Mouse (Mus musculus): ENCODE data around the gene Gm49395.
A peak's percentile ranks its signal among the peaks of the same experiment; 100 is the strongest.

Gene Gm49395

DNA sequence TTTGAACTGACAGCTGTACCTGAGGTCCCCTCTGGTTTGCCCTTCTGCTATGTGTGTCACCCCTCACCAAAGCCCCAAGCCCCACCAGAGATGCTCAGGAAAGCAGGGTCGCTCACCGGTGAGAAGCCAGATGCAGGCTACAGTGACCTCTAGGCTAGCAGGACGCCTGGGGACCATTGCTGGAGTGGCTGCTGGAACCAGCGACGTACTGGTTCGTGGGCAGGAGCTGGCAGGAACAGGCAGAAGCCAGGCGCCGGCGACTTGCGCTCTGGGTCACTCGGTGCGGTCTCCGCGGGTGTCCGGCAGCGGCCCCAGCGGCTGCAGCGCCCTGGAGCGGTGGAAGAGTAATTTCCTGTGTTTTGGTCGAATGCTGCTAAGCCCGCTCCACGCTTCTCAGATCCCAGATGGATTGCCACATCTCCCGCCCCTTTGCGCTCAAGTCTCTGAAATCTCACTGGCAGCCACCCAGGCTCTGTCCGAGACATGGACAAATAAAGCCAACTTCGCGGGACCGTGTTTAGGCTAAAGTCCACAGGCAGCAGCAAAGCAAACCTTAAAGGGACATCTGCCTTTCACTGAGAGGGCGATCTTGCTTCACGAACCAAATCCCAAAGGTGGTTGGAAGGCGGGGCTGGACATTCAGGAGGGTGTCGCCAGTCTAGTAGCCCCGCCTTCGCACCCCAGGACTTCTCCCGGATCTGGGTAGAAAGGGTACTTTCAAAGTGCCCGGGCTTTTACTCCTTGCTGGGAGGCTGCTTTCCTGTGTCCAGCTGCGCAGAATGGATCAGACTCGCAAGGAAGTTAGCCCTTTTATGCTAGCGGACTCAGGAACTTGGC, at the start of gene Gm49395, which contains the start of gene Itga1:
Gene Gm49395 (minus strand): TSS at position 567 of the 837 bp plus-strand sequence.
Gene Itga1 (minus strand): TSS at position 610 of the 837 bp plus-strand sequence.
- DNase-seq (ENCODE audit: low spot score) = peak; percentile 47

DNA sequence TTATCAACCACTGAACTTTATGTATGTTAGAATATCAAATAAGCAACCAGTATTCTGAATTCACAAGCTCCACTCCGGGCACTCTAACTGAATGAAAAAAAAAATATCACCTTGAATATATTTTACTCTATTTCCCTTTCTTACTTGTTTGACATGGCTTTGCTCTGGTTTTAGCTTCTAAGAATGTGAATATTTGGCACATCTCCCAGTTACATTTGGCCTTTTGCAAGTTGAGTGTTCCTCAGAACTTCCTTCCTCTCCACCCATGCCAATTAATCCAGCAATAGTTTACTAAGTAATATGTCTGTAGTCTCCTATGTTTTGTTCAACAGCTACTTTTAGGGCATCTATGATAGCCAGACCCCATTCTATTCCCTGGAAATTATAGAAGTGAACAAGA, 48.9 kb upstream of the Gm49395 start:
- no peak for DNase-seq (ENCODE audit: low spot score)

DNA sequence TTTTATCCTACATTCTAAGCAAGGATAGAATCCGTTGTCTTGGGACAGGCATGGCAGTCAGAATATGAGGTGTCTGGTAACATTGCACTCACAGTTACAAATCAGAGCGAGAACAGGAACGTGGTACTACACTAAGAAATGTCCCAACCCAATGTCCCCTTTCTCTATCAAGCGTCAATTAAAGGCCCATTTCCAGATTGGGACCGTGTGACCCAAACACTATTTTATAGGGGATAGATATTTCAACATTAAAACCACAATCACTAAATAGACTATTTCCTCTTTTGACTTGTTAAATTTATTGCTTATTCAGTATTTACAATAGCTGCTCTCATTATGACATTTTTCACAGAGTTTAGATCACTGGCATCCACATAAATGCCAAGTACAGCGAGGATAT, 48.1 kb upstream of the Gm49395 start:
- DNase-seq (ENCODE audit: low spot score) = no peak

DNA sequence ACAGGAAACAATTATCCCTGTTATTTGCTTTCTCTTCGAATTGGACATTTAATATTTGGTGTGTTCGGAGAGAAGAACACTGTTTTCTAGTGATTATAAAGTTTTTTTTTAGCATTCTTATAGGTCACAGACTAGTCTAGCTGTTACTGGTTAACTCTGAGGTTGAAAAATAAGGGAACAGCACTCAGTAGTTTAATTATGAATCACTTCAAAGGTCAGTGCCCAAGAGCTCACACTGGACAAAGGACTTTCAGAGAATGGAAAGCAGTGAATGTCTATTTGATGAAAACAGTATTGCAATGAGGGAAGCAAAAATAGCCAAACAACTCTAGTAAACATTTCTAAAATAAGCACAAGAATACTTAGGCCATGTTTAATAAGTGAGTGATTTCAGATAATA, 41.9 kb upstream of the Gm49395 start:
- DNase-seq (ENCODE audit: low spot score) = no peak

DNA sequence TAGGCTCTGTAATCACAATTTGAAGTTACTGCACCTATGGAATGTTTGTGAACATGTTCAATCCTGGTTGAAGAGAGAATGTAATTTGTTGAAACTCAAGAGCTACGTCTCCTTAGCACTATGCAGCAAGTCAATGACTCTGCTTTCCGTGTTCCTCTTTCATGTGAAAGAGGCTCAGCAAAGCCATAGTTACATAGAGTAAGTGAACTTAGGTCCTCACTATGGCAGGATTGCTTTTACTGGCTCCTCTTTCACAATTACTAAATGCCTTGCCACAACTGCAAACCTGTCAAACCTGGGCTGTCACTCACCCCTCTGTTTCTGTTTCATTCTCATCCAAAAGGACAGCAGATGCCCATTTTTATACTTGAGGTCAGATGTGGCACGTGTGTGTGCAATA, 40.3 kb upstream of the Gm49395 start:
- DNase-seq (ENCODE audit: low spot score) = no peak

DNA sequence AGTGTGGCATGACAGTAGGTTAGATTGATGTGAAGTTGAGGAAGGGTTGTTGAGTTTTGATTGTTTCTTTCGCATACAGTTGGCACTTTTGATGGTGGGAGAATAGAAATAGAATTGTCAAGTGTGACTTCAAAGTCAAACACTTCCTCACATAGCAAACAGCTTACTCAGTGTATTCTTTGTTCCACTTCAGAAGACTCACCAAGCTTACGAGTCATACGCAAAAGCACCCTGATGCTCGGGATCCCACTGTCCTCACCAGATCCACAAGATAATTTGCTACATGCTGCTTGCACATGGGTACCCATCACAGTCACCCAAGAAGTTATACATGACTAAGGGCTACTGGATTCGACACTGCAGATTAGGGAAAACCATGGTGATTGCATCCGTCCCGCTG, 36.8 kb upstream of the Gm49395 start:
- no peak for DNase-seq (ENCODE audit: low spot score)

DNA sequence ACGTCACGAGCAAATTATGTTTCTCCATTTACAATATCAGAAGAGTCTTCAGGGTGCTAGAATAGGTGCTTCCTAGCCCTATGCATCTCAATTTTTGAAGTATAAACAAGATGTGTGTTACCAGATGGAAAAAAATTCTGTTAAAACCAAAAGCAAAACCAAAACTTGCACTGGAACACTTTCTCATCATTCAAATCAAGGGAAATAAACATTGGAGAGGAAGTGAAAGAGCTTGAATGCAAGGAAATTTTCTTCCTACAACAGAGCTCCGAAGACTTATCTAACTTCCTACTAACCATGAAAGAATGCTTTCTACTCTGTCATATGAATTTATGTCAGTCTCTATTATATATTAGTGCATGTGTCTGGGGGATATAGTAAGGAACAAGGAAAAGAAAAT, 35.0 kb upstream of the Gm49395 start:
- no peak for DNase-seq (ENCODE audit: low spot score)

DNA sequence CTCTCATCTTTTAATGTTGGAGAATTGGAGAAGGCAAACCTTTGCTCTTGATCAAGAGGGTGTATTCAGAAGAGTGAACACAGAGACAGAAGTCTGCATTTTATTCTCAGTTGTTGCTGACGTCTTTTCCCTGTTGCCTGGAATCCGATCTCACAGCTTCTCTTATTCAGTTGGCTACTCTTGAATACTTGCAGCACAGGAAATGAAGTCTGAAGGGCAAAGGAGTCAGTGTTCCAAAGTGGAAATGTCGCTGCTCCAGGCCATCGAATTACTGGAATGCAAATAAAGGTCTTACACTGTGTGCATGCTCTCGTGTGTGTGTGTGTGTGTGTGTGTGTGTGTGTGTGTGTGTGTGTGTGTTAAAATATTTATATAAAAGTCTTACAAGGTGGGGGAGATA, 30.7 kb upstream of the Gm49395 start:
- no peak for DNase-seq (ENCODE audit: low spot score)

DNA sequence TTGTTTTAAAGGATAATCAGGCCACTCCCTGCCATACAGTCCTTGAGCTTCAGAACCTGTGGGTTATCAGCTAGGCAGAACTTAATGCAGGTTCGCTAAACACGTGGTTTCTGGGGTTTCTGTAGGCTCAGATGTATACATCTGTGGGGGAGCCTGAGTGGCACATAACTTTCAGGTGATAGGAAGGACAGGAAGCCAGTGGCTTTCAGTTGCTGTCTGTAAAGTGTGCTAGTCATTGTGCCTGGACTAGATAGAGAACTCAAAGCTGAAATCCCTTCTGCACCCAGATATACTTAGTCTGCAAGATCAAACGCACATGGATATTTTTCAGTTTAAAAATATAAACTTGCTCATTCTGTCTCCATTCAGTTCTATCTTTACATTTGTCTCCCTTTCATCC, 29.7 kb upstream of the Gm49395 start:
- DNase-seq (ENCODE audit: low spot score) = no peak

DNA sequence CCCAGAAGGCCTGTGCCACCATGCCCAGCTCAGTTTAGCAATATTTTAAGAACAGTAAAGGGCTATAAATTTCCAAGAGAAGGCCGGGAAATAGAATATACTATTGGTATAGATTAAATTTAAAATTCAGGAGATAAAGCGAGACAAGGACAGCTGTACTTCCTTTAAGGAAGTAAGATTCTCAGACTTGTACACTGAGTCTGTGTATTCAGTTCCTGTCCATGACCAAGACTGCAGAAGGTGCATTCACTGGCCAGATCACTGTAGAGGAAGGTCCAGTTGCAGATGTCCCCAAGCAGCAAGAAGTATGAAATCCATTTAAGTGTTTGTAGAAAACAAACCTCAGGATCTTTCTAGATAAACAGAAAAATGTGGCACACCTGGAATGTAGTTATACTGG, 28.3 kb upstream of the Gm49395 start:
- no peak for DNase-seq (ENCODE audit: low spot score)

DNA sequence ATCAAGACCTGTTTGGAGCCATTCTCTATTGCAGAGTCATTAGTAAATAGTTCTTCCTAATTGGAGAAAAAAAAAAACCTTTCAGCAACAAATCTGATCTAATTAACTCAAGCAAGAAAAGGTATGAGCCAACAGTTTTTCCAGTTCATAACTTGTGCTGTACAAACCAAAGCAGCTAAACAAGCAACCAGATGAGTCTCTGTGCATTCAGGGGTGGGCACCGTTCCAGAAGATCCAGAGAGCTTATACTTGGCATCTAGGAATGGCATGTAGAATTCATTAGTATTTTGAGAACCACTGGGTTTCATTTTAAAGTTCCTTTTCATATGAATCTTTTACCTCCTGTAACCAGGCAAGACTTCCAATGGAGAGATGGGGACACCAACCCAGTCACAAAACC, 26.1 kb upstream of the Gm49395 start:
- no peak for DNase-seq (ENCODE audit: low spot score)

DNA sequence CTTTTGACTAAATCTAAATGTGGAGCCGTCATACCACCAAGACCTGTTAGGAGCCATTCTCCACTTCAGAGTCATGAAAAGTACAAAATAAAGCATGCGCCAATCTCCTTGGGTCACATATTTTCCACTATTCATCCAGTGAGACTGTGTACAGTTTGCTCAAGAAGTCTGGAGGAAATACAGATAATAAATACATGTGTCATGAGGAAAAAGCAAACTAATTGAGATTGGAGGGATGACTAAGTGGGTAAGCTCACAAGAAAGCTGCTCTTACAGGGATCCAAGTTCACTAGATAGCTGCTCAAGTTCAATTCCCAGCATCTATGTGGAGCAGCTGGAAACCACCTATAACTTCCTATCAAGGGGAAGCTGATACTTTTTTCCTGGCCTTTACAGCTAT, 24.8 kb upstream of the Gm49395 start:
- no peak for DNase-seq (ENCODE audit: low spot score)

DNA sequence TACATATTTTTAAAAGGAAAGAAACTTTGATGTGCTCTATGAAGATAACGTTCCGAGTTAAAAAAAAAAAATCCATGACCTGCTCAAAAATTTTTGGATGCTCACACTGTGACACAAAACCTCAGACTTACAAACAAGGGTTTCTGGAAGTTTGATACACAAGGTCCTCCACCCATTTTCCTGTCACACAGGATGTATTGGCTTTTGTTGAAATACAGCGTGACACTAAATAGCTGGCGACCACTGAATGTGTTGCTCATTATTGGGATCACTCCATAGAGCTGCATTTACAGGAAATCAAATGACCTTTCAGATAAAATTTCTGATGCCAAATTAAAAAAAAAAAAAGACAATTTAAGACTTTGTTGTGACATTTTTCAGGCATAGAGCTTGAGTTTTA, 23.4 kb upstream of the Gm49395 start:
- no peak for DNase-seq (ENCODE audit: low spot score)

DNA sequence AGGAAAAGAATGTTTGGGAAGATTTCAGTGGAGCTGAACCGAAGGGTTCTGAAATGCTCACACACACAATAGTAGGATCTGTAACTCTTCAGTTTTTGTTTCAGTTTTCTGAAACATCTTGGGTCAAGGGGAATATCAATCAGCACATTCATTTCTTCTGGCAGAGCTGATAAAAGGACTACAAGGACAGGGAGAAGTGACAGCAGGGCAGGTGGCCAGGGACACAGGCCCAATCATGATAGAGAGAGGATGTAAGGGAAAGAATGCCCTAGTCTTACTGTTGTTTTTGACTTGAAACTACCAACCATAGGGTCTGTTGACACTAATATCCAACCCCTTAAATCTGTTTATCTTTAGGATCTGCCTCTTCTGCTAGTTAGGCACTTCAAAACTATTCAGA, 22.8 kb upstream of the Gm49395 start:
- DNase-seq (ENCODE audit: low spot score) = no peak

DNA sequence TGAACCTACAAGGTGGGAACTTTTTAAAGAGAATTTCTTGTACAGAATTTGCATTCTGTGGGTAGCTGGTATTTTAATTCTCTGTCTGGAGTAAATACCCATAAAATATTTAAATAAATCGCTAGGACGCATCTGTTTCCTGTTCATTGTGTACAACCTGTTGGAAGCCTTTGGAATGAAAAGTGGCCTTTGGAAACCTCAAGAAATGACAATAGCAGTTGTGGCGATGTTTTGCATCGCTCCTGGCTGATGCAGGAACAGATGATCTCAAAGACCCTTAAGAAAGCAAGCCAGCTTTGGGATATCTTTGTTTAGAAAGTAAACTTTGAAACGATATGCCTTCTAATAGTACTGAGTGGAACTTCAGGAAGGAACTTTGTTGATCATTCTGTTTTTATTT, 17.0 kb upstream of the Gm49395 start:
- DNase-seq (ENCODE audit: low spot score) = no peak

DNA sequence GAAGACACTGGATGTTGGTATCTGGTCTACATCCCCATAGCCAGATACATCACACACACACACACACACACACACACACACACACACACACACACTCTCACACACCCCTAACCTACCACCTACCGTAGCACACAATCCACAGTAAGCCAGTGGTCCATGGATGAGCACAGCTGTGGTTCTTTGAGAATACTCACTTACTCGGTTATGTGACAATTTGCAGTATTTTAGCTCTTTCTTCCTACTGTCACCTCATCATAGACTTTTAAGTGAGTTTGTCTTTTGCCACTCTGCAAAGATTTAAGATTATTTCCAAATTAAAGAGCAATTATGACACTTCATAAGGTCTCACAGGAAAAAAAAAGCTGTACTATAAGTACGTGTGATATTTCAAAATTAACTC, 16.5 kb upstream of the Gm49395 start:
- no peak for DNase-seq (ENCODE audit: low spot score)

DNA sequence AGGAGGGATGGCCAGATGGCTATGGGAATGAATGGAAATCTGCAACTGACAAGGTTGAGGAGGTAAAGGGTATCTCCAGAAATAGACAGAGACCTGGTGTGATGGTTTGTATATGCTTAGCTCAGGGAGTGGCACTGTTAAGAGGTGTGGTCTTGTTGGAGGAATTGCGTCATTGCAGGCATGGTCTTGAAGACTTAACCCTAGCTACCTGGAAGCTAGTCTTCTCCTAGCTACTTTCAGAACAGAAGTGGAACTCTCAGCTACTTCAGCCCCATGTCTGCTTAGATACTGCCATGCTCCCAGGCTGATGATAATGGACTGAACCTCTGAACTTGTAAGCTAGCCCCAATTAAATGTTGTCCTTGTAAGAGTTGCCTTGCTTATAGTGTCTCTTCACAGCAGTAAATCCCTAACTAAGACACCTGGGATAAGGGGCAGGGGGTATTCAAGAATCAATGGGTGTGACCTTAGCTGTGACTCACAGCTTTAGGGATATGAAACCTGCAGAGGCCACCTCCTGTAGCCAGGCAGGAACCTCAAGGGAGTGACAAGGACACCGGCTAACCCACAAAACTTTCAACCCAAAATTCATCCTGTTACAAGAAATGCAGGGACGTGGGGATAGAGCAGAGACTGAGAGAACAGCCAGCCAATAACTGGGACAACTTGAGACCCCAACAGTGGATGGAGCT, 15.4 kb upstream of the Gm49395 start:
- no peak for DNase-seq (ENCODE audit: low spot score)

DNA sequence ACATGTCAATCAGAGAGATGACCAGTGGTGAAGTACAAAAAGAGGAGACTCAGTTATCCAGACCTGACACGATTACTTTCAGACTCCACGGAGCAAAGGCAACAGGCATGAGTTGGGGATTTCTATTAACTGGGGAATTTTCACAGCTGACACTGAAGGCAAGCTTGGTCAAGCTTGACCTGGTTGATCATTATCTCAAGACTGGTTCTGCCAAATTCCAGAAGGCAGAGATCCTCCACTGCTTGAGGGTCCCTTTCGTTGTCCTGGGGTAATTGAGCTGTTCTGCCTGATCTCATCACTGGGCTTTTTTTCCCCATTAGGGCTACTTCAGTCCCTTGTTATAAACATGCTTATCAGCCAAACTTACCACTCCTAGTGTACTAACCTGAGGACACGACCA, 7.9 kb upstream of the Gm49395 start:
- DNase-seq (ENCODE audit: low spot score) = no peak

DNA sequence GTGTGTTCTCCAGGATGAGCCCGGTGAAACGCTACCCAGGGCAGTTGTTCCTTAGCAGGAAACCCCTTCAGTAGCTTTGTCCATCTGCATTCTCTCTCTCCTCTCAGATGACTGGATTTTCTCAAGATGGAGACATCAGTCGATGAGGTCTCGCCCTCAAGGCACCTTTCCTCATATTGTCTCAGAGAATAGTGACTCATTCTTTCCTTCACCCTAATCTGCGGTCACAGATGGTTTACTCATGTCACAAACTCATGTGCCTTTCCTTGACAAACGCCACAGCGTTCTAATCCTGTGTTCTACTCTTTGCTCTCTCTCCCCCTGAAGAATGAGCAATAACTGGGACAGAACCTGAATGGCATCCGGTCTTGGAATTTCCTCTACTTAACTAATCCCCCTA, 5.7 kb upstream of the Gm49395 start:
- DNase-seq (ENCODE audit: low spot score) = no peak

DNA sequence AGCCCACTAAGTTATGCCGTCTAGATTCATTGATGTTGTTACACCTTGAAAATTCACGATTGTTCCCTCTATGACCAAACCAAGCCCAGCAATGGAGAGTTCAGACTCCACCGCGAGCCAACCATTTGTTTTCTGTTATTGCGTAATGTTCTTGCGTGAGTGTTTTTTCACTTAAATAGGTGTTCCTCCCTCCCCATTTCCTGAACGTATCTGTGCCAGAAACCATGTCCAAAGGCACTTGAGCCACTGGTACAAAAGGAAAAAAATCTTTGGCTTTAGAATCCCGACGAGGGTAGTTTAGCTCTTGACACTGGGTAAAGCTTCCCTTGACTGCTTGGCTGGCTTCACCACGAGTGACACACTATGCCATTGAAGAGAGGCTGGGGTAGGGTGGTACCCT, 4.5 kb upstream of the Gm49395 start:
- no peak for DNase-seq (ENCODE audit: low spot score)

DNA sequence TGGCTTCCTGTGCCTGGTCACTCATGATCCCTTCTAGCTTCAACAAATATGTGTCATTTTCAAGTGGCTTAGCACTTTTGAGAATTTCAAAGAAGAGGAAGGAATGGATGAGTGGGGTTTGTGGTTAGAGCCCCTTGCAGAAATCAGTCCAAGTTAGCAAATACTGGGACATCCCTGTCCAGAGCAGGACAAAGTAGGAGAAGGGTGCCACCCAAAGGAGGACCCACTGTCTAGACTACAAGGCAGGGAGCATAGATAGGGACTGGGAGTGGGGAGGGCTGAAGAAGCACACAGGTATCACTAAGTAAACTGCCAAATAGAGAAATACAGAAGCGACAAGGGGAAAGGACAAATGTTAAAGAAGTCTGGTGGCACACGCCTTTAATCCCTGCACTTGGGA, 1.0 kb upstream of the Gm49395 start:
- DNase-seq (ENCODE audit: low spot score) = no peak

DNA sequence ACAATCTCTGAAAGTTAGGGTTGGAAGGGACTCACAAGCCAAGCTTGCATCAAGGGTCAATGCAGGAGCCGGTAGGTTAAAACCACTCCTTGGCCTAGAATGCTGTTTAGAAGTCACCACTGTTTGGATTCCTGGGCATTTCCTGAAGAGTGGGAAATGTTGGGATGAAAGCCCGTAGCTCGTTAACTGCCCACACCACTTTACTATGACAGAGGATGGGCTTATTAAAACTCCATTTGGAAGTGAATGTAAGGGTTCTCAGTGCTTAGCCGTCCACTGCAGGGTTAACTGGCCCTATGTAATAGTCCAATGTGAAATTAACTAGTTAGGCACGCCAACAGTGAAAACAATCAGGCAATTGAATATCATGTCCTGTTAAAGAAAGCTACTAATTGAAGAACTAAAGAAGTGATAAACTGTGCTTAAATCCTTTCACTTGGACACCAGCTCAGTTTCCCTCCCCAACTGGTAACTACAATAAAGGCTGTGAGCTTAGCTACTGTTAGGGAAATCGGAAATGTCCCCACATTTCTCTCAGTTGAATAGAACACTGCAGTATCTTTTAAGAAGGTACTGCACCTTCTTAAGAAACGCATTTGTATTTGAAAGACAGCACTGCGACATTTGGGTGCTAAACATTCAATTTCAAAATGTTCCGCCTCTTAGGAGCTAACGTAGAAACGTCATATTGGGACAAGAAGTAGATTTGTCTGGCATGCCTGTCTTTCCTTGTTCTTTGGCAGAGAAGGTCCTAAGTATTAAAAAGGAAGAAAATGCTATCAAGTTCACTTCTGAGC, 1.1 kb downstream of the Gm49395 start:
- no peak for DNase-seq (ENCODE audit: low spot score)

DNA sequence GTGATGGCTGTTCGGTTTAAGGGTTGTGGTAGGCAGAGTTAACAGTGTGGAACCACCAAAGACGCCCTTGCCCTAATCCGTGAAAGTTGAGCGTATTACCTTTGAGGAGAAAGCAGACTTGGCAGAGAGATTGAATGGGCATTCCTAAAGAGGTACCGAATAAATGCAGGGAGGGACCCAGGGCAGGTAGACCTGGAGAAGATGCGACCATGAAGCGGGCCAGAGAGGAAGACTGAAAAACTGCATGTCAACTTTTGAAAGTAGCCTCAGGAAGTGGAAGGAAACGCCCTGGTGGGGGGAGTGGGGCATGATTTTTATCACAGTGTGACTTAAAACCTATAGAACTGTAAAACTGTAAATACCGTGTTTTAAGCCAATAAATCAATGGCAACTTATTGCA, 2.3 kb downstream of the Gm49395 start:
- DNase-seq (ENCODE audit: low spot score) = no peak

Measured in ovary, postnatal 10 days (tissue).